Mouse (Mus musculus) layer of hippocampus, postnatal 25 days (tissue): ENCODE data around the gene Exd1. TPM values are rescaled to one million over a fixed set of nuclear protein-coding genes. Genes with fewer than 3 reads are reported as not detected.

Source experiments
- DNase-seq, 2 experiments: peaks; one replicate each; pipeline ENCODE4 v3.0.0; 2022; ENCODE audit warnings: mixed read lengths in 2 of 2, low spot score in 1 of 2; ENCODE audit errors: extremely low spot score in 1 of 2
- total RNA-seq, 2 experiments: library from RNA; stranded (reverse); gene quantifications; 2 replicates each; pipeline ENCODE4 v1.2.3; 2021

The Exd1 gene
- total RNA-seq: under 1 TPM; 0.49 to 0.96 TPM

- DNase-seq: peak; percentile 92 to 95
Measured at GRCm38 (mm10) chr2:119547522-119548370, at the start of gene Exd1, which contains the start of gene Chp1. Gene Exd1 (minus strand): TSS chr2:119547627. Gene Chp1 (plus strand): TSS chr2:119547697.

GRCm38 (mm10) chr2:119596781-119597330, 49.4 kb upstream of the Exd1 start:
- no peak for DNase-seq

- DNase-seq: no peak
Measured at GRCm38 (mm10) chr2:119595308-119595707, 47.9 kb upstream of the Exd1 start.

GRCm38 (mm10) chr2:119594113-119594981, 46.9 kb upstream of the Exd1 start:
- DNase-seq: peak; percentile 93 to 98

- DNase-seq: no peak
Measured at GRCm38 (mm10) chr2:119593765-119594112, 46.3 kb upstream of the Exd1 start.

- no peak for DNase-seq
Measured at GRCm38 (mm10) chr2:119591247-119591646, 43.8 kb upstream of the Exd1 start.

- DNase-seq: peak in 1 of 2 experiments; percentile 47
Measured at GRCm38 (mm10) chr2:119587383-119587782, 40.0 kb upstream of the Exd1 start.

GRCm38 (mm10) chr2:119584282-119584681, 36.9 kb upstream of the Exd1 start:
- no peak for DNase-seq

- DNase-seq: no peak
Measured at GRCm38 (mm10) chr2:119583439-119583838, 36.0 kb upstream of the Exd1 start.

GRCm38 (mm10) chr2:119581571-119581970, 34.1 kb upstream of the Exd1 start:
- DNase-seq: no peak

- DNase-seq: no peak
Measured at GRCm38 (mm10) chr2:119572471-119572870, 25.0 kb upstream of the Exd1 start.

GRCm38 (mm10) chr2:119566182-119566855, 18.9 kb upstream of the Exd1 start:
- no peak for DNase-seq

- no peak for DNase-seq
Measured at GRCm38 (mm10) chr2:119565284-119565683, 17.9 kb upstream of the Exd1 start.

GRCm38 (mm10) chr2:119561794-119562193, 14.4 kb upstream of the Exd1 start:
- no peak for DNase-seq

GRCm38 (mm10) chr2:119558737-119559340, 11.4 kb upstream of the Exd1 start:
- no peak for DNase-seq

- no peak for DNase-seq
Measured at GRCm38 (mm10) chr2:119558039-119558438, 10.6 kb upstream of the Exd1 start.

GRCm38 (mm10) chr2:119549678-119550077, 2.3 kb upstream of the Exd1 start:
- DNase-seq: no peak

GRCm38 (mm10) chr2:119548691-119549090, 1.3 kb upstream of the Exd1 start:
- DNase-seq: no peak

- DNase-seq: no peak
Measured at GRCm38 (mm10) chr2:119548371-119548660, 889 bp upstream of the Exd1 start.

GRCm38 (mm10) chr2:119546848-119547521, 442 bp downstream of the Exd1 start:
- peak; percentile 64 to 73 for DNase-seq
